Mouse (Mus musculus): ENCODE measurements around the gene Ssbp2. TPM values are rescaled to one million over a fixed set of nuclear protein-coding genes. Genes with fewer than 3 reads are reported as not detected.

Gene Ssbp2
- total RNA-seq, 2 experiments from 2014 or later, result 42.0 to 50.9 TPM

GRCm38 (mm10) chr13:91723108-91723735 lies 263.1 kb downstream of the Ssbp2 start:
- DNase-seq (ENCODE audit: low spot score in 2 of 2), result no peak

GRCm38 (mm10) chr13:91723736-91724119 lies 263.6 kb downstream of the Ssbp2 start:
- DNase-seq (ENCODE audit: low spot score in 2 of 2), result no peak

- DNase-seq (ENCODE audit: low spot score in 2 of 2), result no peak
Measured at GRCm38 (mm10) chr13:91724211-91724610, 264.1 kb downstream of the Ssbp2 start.

GRCm38 (mm10) chr13:91725130-91725529 lies 265.0 kb downstream of the Ssbp2 start:
- DNase-seq (ENCODE audit: low spot score in 2 of 2), result no peak

- DNase-seq (ENCODE audit: low spot score in 2 of 2), result no peak
Measured at GRCm38 (mm10) chr13:91727899-91728298, 267.8 kb downstream of the Ssbp2 start.

GRCm38 (mm10) chr13:91737191-91737590 lies 277.1 kb downstream of the Ssbp2 start:
- no peak for DNase-seq (ENCODE audit: low spot score in 2 of 2)

- no peak for DNase-seq (ENCODE audit: low spot score in 2 of 2)
Measured at GRCm38 (mm10) chr13:91740851-91741250, 280.8 kb downstream of the Ssbp2 start.

GRCm38 (mm10) chr13:91741280-91742047 lies 281.4 kb downstream of the Ssbp2 start, which contains the start of gene Acot12:
TSS of gene Acot12 (plus strand) at chr13:91741512.
- peak in 1 of 2 experiments; percentile 32 for DNase-seq (ENCODE audit: low spot score in 2 of 2)

GRCm38 (mm10) chr13:91743180-91743579 lies 283.1 kb downstream of the Ssbp2 start:
- no peak for DNase-seq (ENCODE audit: low spot score in 2 of 2)

GRCm38 (mm10) chr13:91746470-91746869 lies 286.4 kb downstream of the Ssbp2 start:
- no peak for DNase-seq (ENCODE audit: low spot score in 2 of 2)

GRCm38 (mm10) chr13:91748401-91748800 lies 288.3 kb downstream of the Ssbp2 start:
- no peak for DNase-seq (ENCODE audit: low spot score in 2 of 2)

- DNase-seq (ENCODE audit: low spot score in 2 of 2), result no peak
Measured at GRCm38 (mm10) chr13:91749981-91750380, 289.9 kb downstream of the Ssbp2 start.

Small RNA genes lying within 50 kb of the gene (microRNA-seq; reads per million reads assigned to microRNA genes)
- not detected for gene Gm27656

Other genes with a start within 250 kb of the Ssbp2 start
- gene Atg10, start 236.3 kb upstream of the Ssbp2 start, total RNA-seq (2021), result 10 to 100 TPM; 22.4 to 23.4 TPM

Data from adrenal gland, postnatal 4 days (tissue).